Mouse (Mus musculus): ENCODE measurements around the gene Cxcl14.

Cxcl14 gene

DNA sequence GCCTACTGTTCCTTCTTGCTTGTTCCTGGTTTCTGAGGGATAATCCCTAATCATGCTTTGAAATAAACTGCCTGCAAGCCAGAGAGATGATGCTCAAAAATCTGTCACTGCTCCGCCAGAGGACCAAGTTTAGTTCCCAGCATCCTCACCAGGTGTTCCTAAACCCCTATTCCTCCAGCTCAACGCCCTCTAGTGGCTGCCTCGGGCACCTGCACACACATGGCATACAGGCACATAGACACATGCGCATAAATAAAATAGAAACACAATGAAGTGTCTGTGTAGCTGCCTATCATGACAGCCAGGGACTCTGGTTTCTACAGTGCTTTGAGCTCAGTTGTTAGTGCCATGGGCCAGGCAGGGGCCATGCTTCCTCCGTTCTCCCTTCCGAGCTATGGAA, 6.4 kb downstream of the Cxcl14 start:
- DNase-seq (ENCODE audit: low read depth in 2 of 2, low spot score in 2 of 2): no peak

DNA sequence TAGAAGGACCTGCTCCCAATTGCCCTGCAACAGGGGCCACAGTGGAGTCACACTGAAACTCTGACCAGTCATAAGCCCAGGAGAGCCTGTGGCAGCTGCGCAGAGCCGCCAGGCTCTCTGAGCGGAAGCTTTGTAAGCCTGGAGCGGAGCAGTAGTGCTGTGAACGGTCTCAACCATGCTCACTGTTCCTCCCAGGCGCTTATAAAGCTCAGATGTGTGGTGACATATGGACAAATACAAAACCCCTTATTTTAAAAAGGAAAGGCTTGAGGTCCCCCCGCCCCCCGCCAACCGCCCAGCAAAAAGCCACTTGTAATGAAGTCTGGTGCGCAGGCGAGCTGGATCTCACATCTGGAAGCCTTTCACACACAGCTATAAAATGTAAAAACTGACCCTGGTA, 7.1 kb downstream of the Cxcl14 start:
- DNase-seq (ENCODE audit: low read depth in 2 of 2, low spot score in 2 of 2): no peak

DNA sequence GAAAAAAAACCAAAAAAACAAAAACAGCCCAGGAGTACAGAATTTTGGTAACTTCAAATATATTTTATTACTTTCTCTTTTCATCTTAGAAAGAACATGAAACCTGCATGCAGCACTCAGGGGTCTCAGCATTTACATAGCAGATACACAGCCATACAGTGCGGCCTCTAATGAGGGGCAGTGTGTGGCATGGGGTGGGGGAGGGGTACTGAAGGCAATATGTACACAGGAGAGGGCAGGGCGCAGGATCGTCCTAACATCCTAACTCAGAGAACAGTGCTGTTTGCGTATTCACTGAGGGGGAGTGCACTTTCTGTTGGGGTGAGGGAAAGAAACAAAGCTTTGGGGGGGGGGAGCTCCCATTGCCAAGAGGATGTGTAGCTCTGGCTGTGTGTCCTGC, 7.8 kb downstream of the Cxcl14 start:
- DNase-seq (ENCODE audit: low read depth in 2 of 2, low spot score in 2 of 2): no peak

DNA sequence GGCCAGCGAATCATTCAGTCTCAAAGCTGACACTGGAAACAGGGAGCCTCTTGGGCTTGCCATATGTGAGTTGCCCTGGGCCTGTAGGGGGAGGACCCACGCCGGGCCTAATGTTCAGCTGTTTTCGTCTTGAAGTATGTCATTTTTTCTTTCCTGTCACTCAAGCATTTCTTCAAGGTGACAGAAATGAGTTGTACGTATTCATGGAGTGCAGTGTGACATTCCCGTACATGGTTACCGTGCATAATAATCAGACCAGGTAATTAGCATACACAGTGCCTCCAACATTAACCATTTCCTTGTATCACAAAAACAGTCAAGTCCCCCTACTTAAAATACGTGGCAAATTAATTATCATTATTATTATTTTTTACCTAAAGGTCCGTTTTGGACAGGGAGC, 9.3 kb downstream of the Cxcl14 start:
- DNase-seq (ENCODE audit: low read depth in 2 of 2, low spot score in 2 of 2): no peak

DNA sequence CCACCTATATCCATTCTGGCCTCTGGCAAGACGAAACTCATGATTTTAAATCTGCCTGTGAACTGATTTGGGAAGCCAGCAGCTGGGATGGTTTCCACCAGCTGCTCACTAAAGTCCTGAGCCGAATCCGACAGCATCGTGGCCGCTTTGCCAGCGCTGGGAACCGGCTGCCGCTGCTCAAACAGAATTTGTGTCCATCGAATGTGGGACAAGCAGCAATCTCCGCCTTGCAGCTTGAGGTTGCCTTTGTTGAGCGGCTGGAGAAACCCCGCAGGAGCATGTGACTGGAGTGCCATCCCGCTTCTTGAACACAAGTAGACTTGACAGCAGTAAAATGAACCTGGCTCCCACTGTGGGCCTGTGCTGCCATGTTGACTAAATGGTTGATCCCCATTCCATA, 13.0 kb downstream of the Cxcl14 start:
- no peak for DNase-seq (ENCODE audit: low read depth in 2 of 2, low spot score in 2 of 2)

DNA sequence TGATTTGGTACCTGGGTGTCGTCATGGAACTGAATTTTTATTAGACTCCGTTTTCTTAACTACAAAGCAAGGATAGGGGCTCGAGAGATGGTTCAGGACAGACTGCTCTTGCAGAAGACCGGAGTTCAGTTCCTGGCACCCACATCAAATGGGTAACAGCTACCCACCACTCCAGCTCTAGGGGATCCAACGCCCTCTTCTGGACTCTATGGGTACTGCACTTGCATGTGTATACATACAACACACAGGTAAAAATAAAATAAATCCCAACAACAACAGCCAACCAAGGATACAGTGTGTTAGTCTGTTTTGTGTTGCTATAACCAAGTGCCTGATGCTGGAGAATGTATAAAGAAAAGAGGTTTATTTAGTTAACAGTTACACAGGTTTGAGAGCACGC, 16.0 kb downstream of the Cxcl14 start:
- no peak for DNase-seq (ENCODE audit: low read depth in 2 of 2, low spot score in 2 of 2)

DNA sequence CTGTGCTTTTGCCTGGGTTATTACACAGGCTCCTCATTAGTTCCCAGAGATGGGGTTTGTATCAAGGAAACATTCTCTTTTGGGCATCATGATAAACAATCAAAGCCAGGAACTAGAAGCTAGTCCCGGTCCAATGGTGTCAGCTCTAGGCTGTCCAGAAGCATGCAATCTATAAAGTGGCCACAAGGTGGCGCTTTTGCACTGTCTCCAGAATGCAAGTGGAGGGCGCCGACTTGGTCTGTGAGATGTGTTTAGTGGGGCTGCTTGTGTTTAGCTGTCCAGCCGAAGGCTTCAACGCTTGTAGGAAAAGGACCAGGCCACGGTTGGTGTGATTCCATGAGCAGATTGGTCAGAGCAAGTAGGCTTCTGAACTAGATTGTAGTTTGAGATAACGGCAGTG, 16.9 kb downstream of the Cxcl14 start:
- peak; percentile 11 to 43 for DNase-seq (ENCODE audit: low read depth in 2 of 2, low spot score in 2 of 2)

DNA sequence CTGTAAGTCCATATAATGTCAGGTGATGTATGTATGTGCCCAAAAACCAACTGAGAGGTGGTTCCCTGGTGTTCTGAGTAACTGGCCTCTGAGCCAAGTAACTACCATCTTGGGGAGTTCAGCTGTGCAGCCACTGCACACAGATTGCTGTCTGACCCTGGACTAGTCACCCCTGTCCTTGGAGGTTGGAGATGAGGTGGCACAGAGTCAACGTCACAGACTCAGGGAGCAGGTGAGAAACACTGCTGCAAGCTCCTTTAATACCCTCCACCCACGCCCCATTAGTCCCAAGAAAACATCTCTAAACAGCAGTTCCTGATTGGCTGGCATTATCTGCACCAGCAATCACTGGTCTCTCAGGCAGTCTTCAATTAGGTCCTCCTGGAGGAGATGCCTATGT, 21.2 kb downstream of the Cxcl14 start:
- DNase-seq (ENCODE audit: low read depth in 2 of 2, low spot score in 2 of 2): no peak

DNA sequence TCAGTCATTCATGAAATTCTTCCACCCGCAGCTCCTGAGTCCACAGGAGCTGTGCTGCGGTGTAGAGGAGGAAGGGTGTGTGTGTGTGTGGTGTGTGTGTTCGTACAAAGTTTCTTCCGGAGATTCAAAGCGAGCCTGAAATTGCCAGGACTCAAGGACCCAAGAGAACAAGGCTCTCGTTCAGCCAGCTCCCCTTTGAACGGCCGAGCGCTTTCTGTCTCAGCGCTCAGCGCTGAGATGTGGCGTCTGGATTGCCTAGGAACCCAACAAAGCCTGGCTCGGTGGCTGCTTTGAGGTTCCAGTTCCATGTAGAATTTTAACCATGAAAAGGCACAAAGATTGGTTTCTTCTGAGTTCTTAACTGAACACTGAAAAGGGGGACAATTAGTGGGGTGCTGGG, 26.2 kb downstream of the Cxcl14 start:
- DNase-seq (ENCODE audit: low read depth in 2 of 2, low spot score in 2 of 2): no peak

DNA sequence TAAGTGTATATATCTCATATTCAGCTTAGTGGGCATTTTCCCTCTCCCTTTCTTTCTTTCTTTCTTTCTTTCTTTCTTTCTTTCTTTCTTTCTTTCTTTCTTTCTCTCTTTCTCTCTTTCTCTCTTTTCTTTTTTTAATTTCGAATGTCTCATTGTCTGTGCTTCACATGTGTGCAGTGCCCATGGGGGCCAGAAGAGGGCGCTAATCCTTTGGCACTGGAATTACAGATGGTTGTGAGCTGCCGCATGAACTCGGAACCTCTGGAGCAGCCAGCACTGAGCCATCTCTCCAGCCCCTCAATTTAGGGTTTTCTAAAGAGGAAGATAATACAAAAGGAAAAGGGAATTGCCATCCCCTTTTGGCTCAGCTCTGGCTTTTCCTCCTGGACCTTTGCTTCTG, 29.0 kb downstream of the Cxcl14 start:
- DNase-seq (ENCODE audit: low read depth in 2 of 2, low spot score in 2 of 2): no peak

DNA sequence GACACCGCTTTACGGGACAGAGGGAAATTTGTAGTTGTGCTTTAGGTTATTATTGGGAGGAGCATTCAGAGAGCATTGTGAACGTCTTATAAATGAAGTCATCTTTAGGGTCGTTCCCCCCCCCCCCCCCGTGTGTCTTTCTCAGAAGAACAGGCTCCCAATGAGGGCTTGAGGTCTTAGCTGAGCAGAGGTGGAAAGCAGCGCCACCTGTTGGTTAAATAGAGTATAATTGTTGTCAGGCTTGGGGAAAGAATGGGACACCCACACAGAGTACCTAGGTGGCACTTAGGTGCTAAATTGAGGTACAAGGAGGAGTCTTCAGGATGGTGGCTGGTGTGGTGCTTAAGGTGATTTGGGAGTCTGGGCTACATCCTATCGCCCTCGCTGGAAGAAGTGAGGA, 29.9 kb downstream of the Cxcl14 start:
- peak in 1 of 2 experiments; percentile 26 for DNase-seq (ENCODE audit: low read depth in 2 of 2, low spot score in 2 of 2)

DNA sequence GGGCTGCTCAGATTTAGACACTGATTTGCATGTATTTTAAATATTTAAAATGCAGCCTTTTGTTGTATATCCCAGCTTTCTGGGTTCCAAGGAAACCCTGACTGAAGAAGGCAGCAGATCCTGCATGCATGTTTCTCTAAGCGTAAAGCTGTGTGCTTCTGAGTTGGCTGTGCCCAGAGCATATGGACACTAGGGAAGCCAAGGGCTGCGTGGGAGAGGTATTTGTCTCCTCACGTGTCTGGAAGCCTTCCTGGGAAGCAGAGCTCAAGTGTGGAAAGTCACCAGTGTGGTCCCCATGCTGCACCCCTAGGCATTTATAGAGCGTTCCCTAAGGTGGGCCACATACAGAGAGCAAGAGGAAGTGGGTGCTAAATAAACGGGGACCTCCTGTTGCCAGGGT, 30.7 kb downstream of the Cxcl14 start:
- no peak for DNase-seq (ENCODE audit: low read depth in 2 of 2, low spot score in 2 of 2)

DNA sequence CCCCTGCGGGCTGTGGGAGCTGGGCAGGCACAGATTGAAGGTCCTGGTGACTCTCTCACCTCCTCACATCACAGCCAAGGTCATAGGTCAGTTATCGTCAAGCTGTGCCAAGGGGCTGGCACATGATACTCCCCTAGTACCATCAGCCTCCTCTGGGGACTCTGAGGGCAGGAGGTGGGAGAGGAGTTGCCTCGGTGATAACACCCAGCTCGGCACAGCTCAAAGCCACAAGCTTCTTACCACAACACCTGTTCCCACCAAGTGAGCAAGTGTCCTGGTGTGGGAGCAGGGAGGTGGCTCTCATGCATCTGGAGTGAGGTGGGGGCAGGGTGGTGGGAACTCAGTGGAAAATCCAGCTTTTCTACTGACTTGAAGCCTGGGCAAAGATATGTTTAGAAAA, 34.1 kb downstream of the Cxcl14 start:
- DNase-seq (ENCODE audit: low read depth in 2 of 2, low spot score in 2 of 2): no peak

DNA sequence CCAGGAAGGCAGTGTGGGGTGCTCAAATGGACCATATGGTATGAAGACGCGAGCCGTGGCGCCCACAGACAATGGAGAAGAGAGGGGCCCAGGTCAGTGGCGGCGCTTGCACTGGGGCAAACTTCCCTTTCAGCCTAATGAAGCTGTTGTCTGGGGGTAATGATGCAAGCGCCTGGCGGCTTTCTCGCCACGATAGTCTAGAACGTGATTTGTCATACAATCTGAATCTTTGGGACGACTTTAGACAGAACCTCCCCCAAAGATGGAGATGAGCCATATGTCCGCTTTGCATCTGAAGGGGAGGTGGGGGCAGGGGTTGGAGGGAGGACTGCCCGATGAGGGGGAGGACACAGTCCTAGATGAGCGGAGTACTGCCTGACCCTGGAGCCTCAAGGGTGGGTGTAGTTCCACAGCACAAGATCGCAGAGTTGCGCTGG, 36.0 kb downstream of the Cxcl14 start:
- no peak for DNase-seq (ENCODE audit: low read depth in 2 of 2, low spot score in 2 of 2)

DNA sequence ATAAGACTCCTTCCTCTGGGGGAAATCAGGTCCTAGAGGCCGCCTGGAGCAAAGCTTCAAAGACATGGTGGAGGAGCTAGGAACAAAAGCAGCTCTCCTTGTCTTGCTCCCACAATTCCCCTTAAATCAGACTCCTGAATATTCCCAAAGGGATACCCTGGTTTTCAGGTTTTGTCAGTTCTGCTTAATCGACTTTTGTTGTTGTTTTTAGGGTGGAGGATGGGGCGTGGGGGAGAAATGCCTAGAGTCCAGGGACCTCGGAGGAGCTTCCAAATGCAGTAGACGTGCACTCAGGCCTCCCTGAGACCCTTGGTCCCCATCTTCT, 36.5 kb downstream of the Cxcl14 start:
- no peak for DNase-seq (ENCODE audit: low read depth in 2 of 2, low spot score in 2 of 2)

DNA sequence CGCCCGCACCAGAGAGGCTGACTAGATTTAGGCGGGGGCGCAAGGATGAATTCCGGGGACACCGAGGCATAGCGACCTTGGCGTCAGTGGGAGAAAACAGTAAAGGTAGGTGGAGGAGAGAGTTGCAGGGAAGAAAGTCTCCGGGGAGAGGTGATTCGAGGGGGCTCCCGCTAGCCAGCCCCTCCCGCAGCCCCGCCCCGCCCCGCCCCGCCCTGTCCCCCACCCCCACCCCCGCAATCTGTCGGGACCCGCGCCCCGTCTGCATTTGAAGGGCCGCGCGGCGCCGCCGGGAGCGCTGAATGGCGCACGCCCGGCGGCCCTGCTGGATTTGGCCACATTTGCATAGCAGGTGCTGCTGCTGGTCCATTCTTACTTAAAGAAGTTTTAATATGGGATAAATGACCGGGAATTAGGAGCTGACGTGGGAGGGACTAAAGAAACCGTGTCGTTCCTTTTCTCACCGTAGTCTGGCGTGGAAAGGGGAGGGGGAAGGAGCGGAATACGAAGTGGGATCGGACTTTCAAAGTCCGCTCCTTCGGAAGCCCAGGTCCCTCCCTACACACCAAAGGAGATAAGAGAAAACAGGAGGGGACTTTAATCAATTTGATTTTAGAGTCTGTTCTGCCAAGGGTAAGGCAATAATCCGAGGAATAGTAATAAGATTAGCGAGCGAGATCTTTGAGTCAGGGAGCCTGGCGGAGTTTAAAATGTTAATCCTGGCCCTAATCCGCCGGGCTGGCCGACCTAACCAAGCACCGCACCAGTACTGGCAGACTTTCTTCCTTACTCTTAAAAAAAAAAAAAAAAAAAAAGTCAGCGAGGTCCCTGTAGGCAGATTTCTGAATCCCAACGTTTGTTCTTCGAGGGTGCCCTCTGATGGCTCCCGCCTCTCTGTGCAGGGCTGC, 37.1 kb downstream of the Cxcl14 start:
- DNase-seq (ENCODE audit: low read depth in 2 of 2, low spot score in 2 of 2): no peak

DNA sequence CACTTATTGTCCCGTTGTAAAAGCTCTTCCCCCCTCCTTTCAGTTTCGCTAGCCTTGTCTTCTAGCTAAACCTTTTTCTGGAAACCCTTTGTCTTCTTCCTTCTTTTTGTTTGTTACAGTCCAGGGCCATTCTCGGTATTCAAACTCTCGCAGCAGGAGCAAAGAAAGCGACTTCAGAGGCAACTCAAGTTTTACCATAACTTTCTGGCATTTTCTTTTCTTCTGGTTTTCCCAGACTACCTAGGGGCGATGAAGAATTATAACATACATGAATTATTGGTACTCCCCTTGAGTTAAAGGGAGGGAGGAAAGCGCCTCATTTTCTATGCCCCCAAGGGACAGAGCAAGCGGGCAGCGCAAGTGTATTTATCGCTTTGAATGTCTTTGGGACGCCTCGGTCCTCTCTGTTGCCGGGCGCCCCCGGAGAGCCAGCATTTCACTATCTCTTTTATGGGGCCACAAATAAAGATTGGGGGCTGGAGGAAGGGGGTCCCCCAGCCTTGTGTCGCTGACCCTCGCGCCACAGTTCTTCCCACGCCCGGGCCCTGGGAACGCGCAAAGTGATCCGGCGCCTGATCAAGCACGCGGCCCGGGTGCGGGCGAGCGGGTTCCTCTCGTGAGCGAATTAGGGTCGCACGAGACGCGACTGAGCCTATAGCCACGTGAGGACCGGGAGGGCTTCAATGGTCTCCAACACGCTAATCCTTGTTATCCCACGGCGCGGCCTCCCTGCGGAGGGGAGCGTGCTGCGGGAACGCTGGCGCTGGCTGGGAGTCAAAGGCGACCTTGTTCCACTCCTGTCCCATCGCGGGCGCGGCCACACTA, 37.9 kb downstream of the Cxcl14 start:
- no peak for DNase-seq (ENCODE audit: low read depth in 2 of 2, low spot score in 2 of 2)

DNA sequence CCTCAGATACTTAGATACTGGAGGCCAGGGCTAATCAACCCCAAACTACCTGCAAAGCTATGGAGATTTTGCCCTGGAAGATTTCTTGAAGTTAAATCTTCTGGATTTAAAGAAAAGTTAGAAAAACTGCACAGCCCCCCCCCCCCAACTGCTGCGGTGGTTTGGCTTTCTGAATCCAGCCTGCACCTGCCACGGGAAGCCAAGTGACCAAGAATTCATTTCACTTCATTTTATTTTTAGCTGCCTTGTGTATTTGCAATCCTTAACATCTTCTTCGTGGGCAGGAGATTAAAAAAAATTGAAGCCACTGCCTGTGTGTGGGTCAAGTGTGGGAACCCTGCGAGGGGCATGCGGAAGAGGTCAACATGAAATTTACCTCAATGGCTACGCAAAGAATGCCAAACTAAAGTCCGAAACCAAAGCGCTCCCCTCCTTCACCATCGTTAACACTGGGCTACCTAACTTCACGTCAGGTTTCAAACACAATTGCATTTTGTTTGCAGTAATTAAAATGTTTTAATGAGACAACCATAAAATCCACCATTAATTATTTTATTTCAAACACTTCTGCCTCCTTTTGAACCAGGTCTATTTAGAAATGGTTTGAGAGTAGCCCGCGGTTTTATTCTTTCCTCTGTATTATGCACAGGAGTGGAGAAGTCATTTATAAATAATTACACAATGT, 38.7 kb downstream of the Cxcl14 start:
- no peak for DNase-seq (ENCODE audit: low read depth in 2 of 2, low spot score in 2 of 2)

DNA sequence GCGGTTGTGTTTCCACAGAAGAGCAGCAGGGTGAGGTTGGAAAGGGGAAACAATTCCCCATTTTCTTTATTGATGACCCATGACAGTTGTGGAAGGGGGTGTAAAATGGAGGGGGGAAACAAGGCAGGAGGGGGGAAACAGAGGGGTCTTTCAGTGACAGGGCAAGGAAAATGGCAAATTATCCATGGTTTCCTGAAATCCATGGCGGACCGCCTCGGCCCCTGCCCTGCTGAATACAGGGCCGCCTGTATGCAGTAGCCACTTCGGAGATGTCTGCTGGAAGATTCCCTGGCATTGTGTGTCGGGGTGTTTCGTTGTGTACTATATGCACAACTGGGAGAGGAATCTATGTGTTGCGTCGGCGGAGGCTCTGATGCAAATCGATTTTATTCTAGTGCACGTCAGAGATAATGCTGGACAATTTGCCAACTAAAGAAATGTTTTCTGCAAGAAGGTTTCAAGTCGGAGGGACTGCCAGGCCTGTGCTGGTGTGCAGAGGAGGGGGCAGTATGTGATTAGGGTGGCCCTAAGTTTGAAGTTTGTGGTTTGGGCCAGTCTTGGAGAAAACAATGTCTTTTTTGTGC, 39.5 kb downstream of the Cxcl14 start:
- no peak for DNase-seq (ENCODE audit: low read depth in 2 of 2, low spot score in 2 of 2)

DNA sequence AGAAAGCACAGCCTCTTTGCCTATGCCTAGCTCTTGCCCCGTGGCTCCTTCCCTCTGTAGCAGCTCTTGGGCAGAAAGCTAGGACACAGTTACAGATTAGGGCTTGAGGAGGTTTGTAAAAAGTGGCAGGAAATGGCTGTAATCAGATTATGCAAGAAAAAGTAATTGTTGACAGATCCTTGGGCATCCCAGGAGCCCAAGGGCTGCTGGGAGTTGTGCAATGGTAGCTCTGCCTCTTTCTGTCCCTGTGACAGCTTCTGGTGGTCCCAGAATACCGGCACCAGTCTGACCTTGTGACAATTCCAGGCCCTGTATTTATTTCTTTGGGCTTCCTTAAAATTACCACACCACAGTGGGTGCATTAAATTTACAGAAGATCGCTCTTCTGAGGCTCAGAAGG, 43.0 kb downstream of the Cxcl14 start:
- DNase-seq (ENCODE audit: low read depth in 2 of 2, low spot score in 2 of 2): no peak

DNA sequence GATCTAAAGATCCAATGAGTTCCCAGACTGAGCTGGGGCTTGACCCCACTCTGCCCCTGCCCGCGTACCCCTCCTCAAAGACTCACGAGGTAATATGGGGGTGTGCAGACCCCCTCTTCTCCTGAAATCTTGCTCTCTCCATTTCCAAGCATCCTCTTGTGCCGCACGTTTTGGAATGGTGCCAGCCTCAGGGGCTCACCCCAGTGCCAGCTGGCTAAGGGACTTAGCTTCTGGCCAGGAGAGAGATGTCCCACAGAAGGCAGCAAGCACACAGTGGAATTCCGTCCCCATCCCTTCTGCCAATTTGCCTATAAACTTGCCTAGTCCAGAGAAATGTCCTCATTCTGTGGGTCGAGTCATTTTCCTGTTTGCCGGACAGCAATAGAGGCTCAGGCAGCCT, 43.6 kb downstream of the Cxcl14 start:
- DNase-seq (ENCODE audit: low read depth in 2 of 2, low spot score in 2 of 2): no peak
